Mouse (Mus musculus): ENCODE measurements at regions not wholly inside any gene's neighbourhood (a gene's known extent, or its start where the extent isn't known, plus 50 kb on each side); places are given as distances from the start of the nearest gene placed in this dataset.
A peak's percentile ranks its signal among the peaks of the same experiment; 100 is the strongest.

- ATAC-seq (ENCODE audit: low FRiP score, low TSS enrichment): no peak
- no peaks in the 10 kb centered on the region for H3K36me3 ChIP-seq (ENCODE audit: control insufficient read depth, insufficient read depth, low read length)
- H3K9ac ChIP-seq (replicated peaks; ENCODE audit: low read length): no peak overlapping the region
- DNase-seq: no peak
- no peak overlapping the region for H3K27ac ChIP-seq (replicated peaks; ENCODE audit: low read depth, low read length)
- H3K27me3 ChIP-seq (ENCODE audit: control insufficient read depth, insufficient read depth, low read length): no peaks in the 10 kb centered on the region
- no peak overlapping the region for H3K4me2 ChIP-seq (ENCODE audit: low read length)
- no peaks in the 10 kb centered on the region for H3K9me3 ChIP-seq (ENCODE audit: control insufficient read depth, low read length)
- 53% methylated on average over 6 of the region's 6 CpGs for WGBS
- no peaks in the 10 kb centered on the region for H3K4me1 ChIP-seq (ENCODE audit: control insufficient read depth, insufficient read depth, low read length)
- H3K4me3 ChIP-seq (replicated peaks; ENCODE audit: low read depth, low read length): no peak overlapping the region
Observed at GRCm38 (mm10) chrX:60833456-60833855, 59.8 kb downstream of the Sox3 start.

GRCm38 (mm10) chrX:60831330-60832027 is 61.8 kb downstream of the Sox3 start:
- H3K4me1 ChIP-seq (ENCODE audit: control insufficient read depth, insufficient read depth, low read length): no peaks in the 10 kb centered on the region
- peak overlapping the region; percentile 27; the same call in 1 of the 2 replicates for H3K4me2 ChIP-seq (ENCODE audit: low read length)
- no peaks in the 10 kb centered on the region for H3K27me3 ChIP-seq (ENCODE audit: control insufficient read depth, insufficient read depth, low read length)
- WGBS: 25% methylated on average over 22 of the region's 22 CpGs
- ATAC-seq (ENCODE audit: low FRiP score, low TSS enrichment) (peak; percentile 40), DNase-seq (peak; percentile 9)
- H3K9ac ChIP-seq (replicated peaks; ENCODE audit: low read length): no peak overlapping the region
- no peaks in the 10 kb centered on the region for H3K9me3 ChIP-seq (ENCODE audit: control insufficient read depth, low read length)
- H3K4me3 ChIP-seq (replicated peaks; ENCODE audit: low read depth, low read length): no peak overlapping the region
- no peak overlapping the region for H3K27ac ChIP-seq (replicated peaks; ENCODE audit: low read depth, low read length)
- no peaks in the 10 kb centered on the region for H3K36me3 ChIP-seq (ENCODE audit: control insufficient read depth, insufficient read depth, low read length)

GRCm38 (mm10) chrX:60825181-60826080 is 67.8 kb downstream of the Sox3 start:
- Histone ChIP-seq H3K4me2 (ENCODE audit: low read length) (no peak overlapping the region), H3K4me3 (replicated peaks; ENCODE audit: low read depth, low read length) (no peak overlapping the region), H3K27me3 (ENCODE audit: control insufficient read depth, insufficient read depth, low read length) (no peaks in the 10 kb centered on the region), H3K9me3 (ENCODE audit: control insufficient read depth, low read length) (no peaks in the 10 kb centered on the region), H3K27ac (replicated peaks; ENCODE audit: low read depth, low read length) (no peak overlapping the region), H3K4me1 (ENCODE audit: control insufficient read depth, insufficient read depth, low read length) (no peaks in the 10 kb centered on the region), H3K36me3 (ENCODE audit: control insufficient read depth, insufficient read depth, low read length) (no peaks in the 10 kb centered on the region), H3K9ac (replicated peaks; ENCODE audit: low read length) (no peak overlapping the region)
- peak; percentile 34 for DNase-seq
- peak; percentile 58; the same call in 1 of the 2 replicates for ATAC-seq (ENCODE audit: low FRiP score, low TSS enrichment)
- 70% methylated on average over 9 of the region's 9 CpGs for WGBS

- no peaks in the 10 kb centered on the region for H3K9me3 ChIP-seq (ENCODE audit: control insufficient read depth, low read length)
- whole genome bisulfite sequencing: 65% methylated on average over 5 of the region's 5 CpGs
- no peak for DNase-seq
- H3K27ac ChIP-seq (replicated peaks; ENCODE audit: low read depth, low read length): no peak overlapping the region
- H3K4me3 ChIP-seq (replicated peaks; ENCODE audit: low read depth, low read length): no peak overlapping the region
- H3K4me1 ChIP-seq (ENCODE audit: control insufficient read depth, insufficient read depth, low read length): no peaks in the 10 kb centered on the region
- ATAC-seq (ENCODE audit: low FRiP score, low TSS enrichment): no peak
- H3K36me3 ChIP-seq (ENCODE audit: control insufficient read depth, insufficient read depth, low read length): no peaks in the 10 kb centered on the region
- no peak overlapping the region for H3K4me2 ChIP-seq (ENCODE audit: low read length)
- H3K27me3 ChIP-seq (ENCODE audit: control insufficient read depth, insufficient read depth, low read length): no peaks in the 10 kb centered on the region
- H3K9ac ChIP-seq (replicated peaks; ENCODE audit: low read length): no peak overlapping the region
Observed at GRCm38 (mm10) chrX:60798567-60798966, 94.7 kb downstream of the Sox3 start.

- Histone ChIP-seq H3K4me3 (replicated peaks; ENCODE audit: low read depth, low read length) (no peak overlapping the region), H3K9ac (replicated peaks; ENCODE audit: low read length) (no peak overlapping the region), H3K27me3 (ENCODE audit: control insufficient read depth, insufficient read depth, low read length) (no peaks in the 10 kb centered on the region), H3K9me3 (ENCODE audit: control insufficient read depth, low read length) (no peaks in the 10 kb centered on the region), H3K4me1 (ENCODE audit: control insufficient read depth, insufficient read depth, low read length) (no peaks in the 10 kb centered on the region), H3K27ac (replicated peaks; ENCODE audit: low read depth, low read length) (no peak overlapping the region), H3K4me2 (ENCODE audit: low read length) (no peak overlapping the region), H3K36me3 (ENCODE audit: control insufficient read depth, insufficient read depth, low read length) (no peaks in the 10 kb centered on the region)
- WGBS: 53% methylated on average over 5 of the region's 5 CpGs
- no peak for DNase-seq
- ATAC-seq (ENCODE audit: low FRiP score, low TSS enrichment): no peak
Observed at GRCm38 (mm10) chrX:60780766-60781165, 112.5 kb downstream of the Sox3 start.

- ATAC-seq (ENCODE audit: low FRiP score, low TSS enrichment): no peak
- no peaks in the 10 kb centered on the region for H3K4me1 ChIP-seq (ENCODE audit: control insufficient read depth, insufficient read depth, low read length)
- DNase-seq: peak; percentile 54
- H3K27ac ChIP-seq (replicated peaks; ENCODE audit: low read depth, low read length): no peak overlapping the region
- H3K9ac ChIP-seq (replicated peaks; ENCODE audit: low read length): no peak overlapping the region
- no peaks in the 10 kb centered on the region for H3K36me3 ChIP-seq (ENCODE audit: control insufficient read depth, insufficient read depth, low read length)
- no peak overlapping the region for H3K4me2 ChIP-seq (ENCODE audit: low read length)
- H3K9me3 ChIP-seq (ENCODE audit: control insufficient read depth, low read length): no peaks in the 10 kb centered on the region
- H3K4me3 ChIP-seq (replicated peaks; ENCODE audit: low read depth, low read length): no peak overlapping the region
- WGBS: 40% methylated on average over 2 of the region's 2 CpGs
- no peaks in the 10 kb centered on the region for H3K27me3 ChIP-seq (ENCODE audit: control insufficient read depth, insufficient read depth, low read length)
Observed at GRCm38 (mm10) chrX:60780161-60780560, 113.1 kb downstream of the Sox3 start.

GRCm38 (mm10) chrX:60773645-60774044 is 119.6 kb downstream of the Sox3 start:
- Histone ChIP-seq H3K4me2 (ENCODE audit: low read length) (no peak overlapping the region), H3K9ac (replicated peaks; ENCODE audit: low read length) (no peak overlapping the region), H3K36me3 (ENCODE audit: control insufficient read depth, insufficient read depth, low read length) (no peaks in the 10 kb centered on the region), H3K9me3 (ENCODE audit: control insufficient read depth, low read length) (no peaks in the 10 kb centered on the region), H3K27ac (replicated peaks; ENCODE audit: low read depth, low read length) (no peak overlapping the region), H3K27me3 (ENCODE audit: control insufficient read depth, insufficient read depth, low read length) (no peaks in the 10 kb centered on the region), H3K4me3 (replicated peaks; ENCODE audit: low read depth, low read length) (no peak overlapping the region), H3K4me1 (ENCODE audit: control insufficient read depth, insufficient read depth, low read length) (no peaks in the 10 kb centered on the region)
- DNase-seq (no peak), ATAC-seq (ENCODE audit: low FRiP score, low TSS enrichment) (no peak)
- 80% methylated on average over 5 of the region's 5 CpGs for whole genome bisulfite sequencing

- Histone ChIP-seq H3K27me3 (ENCODE audit: control insufficient read depth, insufficient read depth, low read length) (no peaks in the 10 kb centered on the region), H3K36me3 (ENCODE audit: control insufficient read depth, insufficient read depth, low read length) (no peaks in the 10 kb centered on the region), H3K27ac (replicated peaks; ENCODE audit: low read depth, low read length) (no peak overlapping the region), H3K9me3 (ENCODE audit: control insufficient read depth, low read length) (no peaks in the 10 kb centered on the region), H3K4me3 (replicated peaks; ENCODE audit: low read depth, low read length) (no peak overlapping the region), H3K4me1 (ENCODE audit: control insufficient read depth, insufficient read depth, low read length) (no peaks in the 10 kb centered on the region), H3K4me2 (ENCODE audit: low read length) (no peak overlapping the region), H3K9ac (replicated peaks; ENCODE audit: low read length) (no peak overlapping the region)
- no peak for ATAC-seq (ENCODE audit: low FRiP score, low TSS enrichment)
- DNase-seq: no peak
- 55% methylated on average over 1 of the region's 1 CpGs for WGBS
Observed at GRCm38 (mm10) chrX:60772439-60772838, 120.8 kb downstream of the Sox3 start.

All from midbrain, embryonic 14.5 days (tissue).